Mouse (Mus musculus) layer of hippocampus, adult 9-10 months (tissue): ENCODE data around the gene Gm20388.

Experiments used
- DNase-seq: peaks from one replicate; pipeline ENCODE4 v3.0.0; 2022; ENCODE audit warnings: low spot score

The Gm20388 gene

GRCm38 (mm10) chr8:122969964-122970620, 3059.5 kb downstream of the Gm20388 start:
- no peak for DNase-seq

GRCm38 (mm10) chr8:122976046-122976445, 3065.4 kb downstream of the Gm20388 start:
- no peak for DNase-seq

GRCm38 (mm10) chr8:122979424-122979823, 3068.8 kb downstream of the Gm20388 start:
- no peak for DNase-seq

GRCm38 (mm10) chr8:122979865-122980509, 3069.3 kb downstream of the Gm20388 start:
- DNase-seq: no peak

GRCm38 (mm10) chr8:122981646-122982045, 3071.0 kb downstream of the Gm20388 start:
- DNase-seq: no peak

- DNase-seq: no peak
Observed at GRCm38 (mm10) chr8:122983178-122983942, 3072.7 kb downstream of the Gm20388 start.

- DNase-seq: no peak
Observed at GRCm38 (mm10) chr8:122984175-122984574, 3073.5 kb downstream of the Gm20388 start.

GRCm38 (mm10) chr8:122986501-122987184, 3076.0 kb downstream of the Gm20388 start:
- no peak for DNase-seq

GRCm38 (mm10) chr8:122987255-122987654, 3076.6 kb downstream of the Gm20388 start:
- no peak for DNase-seq

GRCm38 (mm10) chr8:122988955-122989354, 3078.3 kb downstream of the Gm20388 start:
- DNase-seq: no peak

- DNase-seq: no peak
Observed at GRCm38 (mm10) chr8:122989976-122990375, 3079.3 kb downstream of the Gm20388 start.

- DNase-seq: no peak
Observed at GRCm38 (mm10) chr8:122991368-122991767, 3080.7 kb downstream of the Gm20388 start.

- DNase-seq: no peak
Observed at GRCm38 (mm10) chr8:122992296-122992695, 3081.7 kb downstream of the Gm20388 start.

GRCm38 (mm10) chr8:122993031-122993430, 3082.4 kb downstream of the Gm20388 start:
- DNase-seq: no peak

GRCm38 (mm10) chr8:122993740-122994139, 3083.1 kb downstream of the Gm20388 start:
- DNase-seq: no peak

- no peak for DNase-seq
Observed at GRCm38 (mm10) chr8:122997963-122998362, 3087.3 kb downstream of the Gm20388 start.

GRCm38 (mm10) chr8:123000311-123000710, 3089.7 kb downstream of the Gm20388 start:
- DNase-seq: no peak

GRCm38 (mm10) chr8:123004033-123004922, 3093.6 kb downstream of the Gm20388 start:
- no peak for DNase-seq

GRCm38 (mm10) chr8:123005328-123005727, 3094.7 kb downstream of the Gm20388 start:
- DNase-seq: no peak

- DNase-seq: no peak
Observed at GRCm38 (mm10) chr8:123005805-123006204, 3095.2 kb downstream of the Gm20388 start.

GRCm38 (mm10) chr8:123011321-123011720, 3100.7 kb downstream of the Gm20388 start:
- DNase-seq: no peak
